Mouse (Mus musculus) ES-Bruce4 (cell line): ENCODE data around the gene Polr2e.

Experiments used
- EP300 ChIP-seq: IDR thresholded peaks from 2 replicates; pipeline ENCODE4 v1.6.1; 2011; ENCODE audit warnings: low read depth, low read length; ENCODE audit not compliant: insufficient read depth
- POLR2A ChIP-seq: IDR thresholded peaks from one replicate; pipeline ENCODE4 v1.8.1; 2011; ENCODE audit warnings: low read length; ENCODE audit not compliant: insufficient read depth

DNA sequence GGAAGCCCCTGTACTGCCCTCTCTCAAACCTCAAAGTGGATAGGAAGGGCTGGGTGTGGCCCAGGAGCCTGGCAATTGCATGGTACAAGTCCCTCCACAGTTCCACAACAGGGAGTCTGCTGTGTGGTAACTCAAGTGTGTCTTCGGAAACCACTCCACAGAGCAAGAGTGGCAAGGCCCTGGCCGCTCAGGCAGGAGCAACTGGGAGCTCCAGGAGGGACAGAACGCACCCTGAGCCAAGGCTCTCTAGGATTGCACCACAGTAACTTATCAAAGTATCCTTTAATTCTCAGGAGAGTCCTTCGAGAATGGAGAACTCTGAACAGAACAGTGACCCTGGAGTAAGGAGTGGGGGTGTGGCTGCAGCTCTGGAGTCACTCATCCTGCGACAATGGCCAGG, 3.9 kb downstream of the Polr2e start:
- TF ChIP-seq EP300 (no peak), POLR2A (no peak)
